14 mouse cellular contexts compared by ENCODE assay signal in the genomic region with DNA sequence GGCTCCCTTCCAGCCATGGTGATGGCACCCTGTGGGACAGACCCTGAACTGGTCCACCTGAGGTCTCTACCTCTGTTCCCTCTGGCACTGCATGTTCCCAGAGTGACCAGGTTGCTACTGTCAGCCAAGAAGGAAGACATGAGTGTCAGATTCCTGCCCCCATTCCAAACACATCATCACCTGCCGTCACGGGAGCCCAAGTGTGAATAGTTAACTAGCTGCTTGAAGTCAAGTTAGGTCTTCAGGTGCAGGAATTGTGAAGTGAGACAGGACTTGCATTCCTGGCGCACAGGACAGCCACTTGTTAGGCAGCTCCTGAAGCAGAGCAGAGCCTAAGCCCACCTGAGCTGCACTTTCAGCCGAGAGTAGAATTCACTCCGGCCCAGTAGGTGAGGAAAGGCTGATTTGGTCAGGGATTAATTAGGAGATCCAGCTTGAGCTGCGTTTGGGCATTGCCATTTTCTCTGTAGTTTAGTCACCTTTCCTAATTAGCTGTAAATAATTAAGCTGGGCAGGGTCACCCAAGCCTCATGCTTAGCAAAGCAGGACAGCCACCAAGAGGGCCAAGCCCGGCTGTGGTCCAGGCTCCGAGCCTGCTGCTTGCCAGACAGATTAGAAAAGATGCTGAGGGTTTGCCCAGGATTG.
"Had no signal": no experiment of that assay in that cellular context is flagged by ENCODE, and none has a peak within 500 bp of the region (broad histone marks: within the 10 kb centered on the region; RNA-seq: fewer than 3 reads in every experiment).

No protein-coding gene starts in this region.

- H3K27me3 ChIP-seq: limb, embryonic 13.5 days; midbrain, embryonic 12.5 days; neural tube, embryonic 15.5 days; stomach, embryonic 15.5 days had no signal

- H3K9me3 ChIP-seq: limb, embryonic 13.5 days; midbrain, embryonic 12.5 days; neural tube, embryonic 15.5 days; stomach, embryonic 15.5 days had no signal

- H3K4me1 ChIP-seq: limb, embryonic 13.5 days; neural tube, embryonic 15.5 days; stomach, embryonic 15.5 days had no signal

- H3K27ac ChIP-seq: layer of hippocampus, adult 2 months; limb, embryonic 13.5 days; liver, embryonic 14.5 days; midbrain, embryonic 12.5 days; neural tube, embryonic 15.5 days; stomach, embryonic 15.5 days had no signal

- H3K4me2 ChIP-seq: limb, embryonic 13.5 days; midbrain, embryonic 12.5 days; neural tube, embryonic 15.5 days; stomach, embryonic 15.5 days had no signal

- ATAC-seq: hindbrain, embryonic 16.5 days; inflammation-experienced regulatory T-cells, adult 6 months; intestine, postnatal 0 days; midbrain, embryonic 16.5 days had no signal

- H3K4me3 ChIP-seq: layer of hippocampus, adult 2 months; limb, embryonic 13.5 days; midbrain, embryonic 12.5 days; neural tube, embryonic 15.5 days; stomach, embryonic 15.5 days had no signal

- H3K9ac ChIP-seq: limb, embryonic 13.5 days; liver, embryonic 14.5 days; midbrain, embryonic 12.5 days; neural tube, embryonic 15.5 days; stomach, embryonic 15.5 days had no signal

- DNase-seq: left cerebral cortex, postnatal 4 days; lung, adult 18-20 months; spleen, adult 18-20 months; thymus, postnatal 14 days had no signal
